Mouse (Mus musculus) ES-Bruce4 (cell line): Measurements from ENCODE around the gene Gm28539.

Experiments used
- CTCF ChIP-seq: IDR thresholded peaks from one replicate; pipeline ENCODE4 v1.8.1; 2011; ENCODE audit warnings: low read depth, low read length
- EP300 ChIP-seq: IDR thresholded peaks from 2 replicates; pipeline ENCODE4 v1.6.1; 2011; ENCODE audit warnings: low read depth, low read length; ENCODE audit not compliant: insufficient read depth
- POLR2A ChIP-seq: IDR thresholded peaks from one replicate; pipeline ENCODE4 v1.8.1; 2011; ENCODE audit warnings: low read length; ENCODE audit not compliant: insufficient read depth

GRCm38 (mm10) chr16:18828630-18829029 lies 7.8 kb upstream of the Gm28539 start:
- TF ChIP-seq CTCF, result no peak
- no peak for TF ChIP-seq POLR2A
- TF ChIP-seq EP300, result no peak
